Mouse (Mus musculus): ENCODE results near the gene Rtn1. TPM values are rescaled to one million over a fixed set of nuclear protein-coding genes. Genes with fewer than 3 reads are reported as not detected.
"Not testable (repeated sequence)": the region's sequence is repeated elsewhere in the genome, so short reads cannot be mapped to it uniquely, and the experiment has no call there.

The Rtn1 gene
- total and polyA plus RNA-seq, 2 experiments from 2014 or later = 6.5 to 11.7 TPM

DNA sequence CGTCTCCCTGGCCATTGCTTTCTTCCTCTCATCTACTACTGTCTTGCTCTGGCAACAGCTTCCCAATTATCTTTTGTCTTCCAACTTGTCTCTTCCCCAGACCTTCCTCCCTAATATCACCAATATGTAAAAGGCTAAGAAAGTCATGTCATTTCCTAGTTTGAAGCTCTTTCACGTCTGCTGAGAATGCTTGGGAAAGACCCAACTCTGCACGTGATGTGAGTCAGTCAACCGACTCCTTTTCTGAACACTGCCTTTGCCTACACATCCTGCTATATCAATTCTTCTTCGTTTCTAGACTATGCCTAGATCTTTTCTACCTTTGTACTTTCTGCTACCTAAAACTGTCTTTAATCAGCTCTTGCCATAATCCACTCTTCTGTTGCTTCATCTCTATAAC lies 112.3 kb downstream of the Rtn1 start:
- Histone ChIP-seq H3K4me1 (ENCODE audit: control insufficient read depth, insufficient read depth) (no peaks in the 10 kb centered on the region), H3K27me3 (ENCODE audit: control insufficient read depth, insufficient read depth, low read length) (no peaks in the 10 kb centered on the region), H3K9me3 (replicated peaks; ENCODE audit: control insufficient read depth, low read length) (0 out of 2 replicates have a peak, but pooled peaks cover 3% of the 10 kb centered on the region), H3K27ac (ENCODE audit: low read depth) (no peak overlapping the region), H3K36me3 (replicated peaks; ENCODE audit: control insufficient read depth, insufficient read depth, low read length) (no peaks in the 10 kb centered on the region), H3K9ac (replicated peaks; ENCODE audit: low read depth, low read length) (no peak overlapping the region), H3K4me3 (ENCODE audit: low read depth, low read length) (no peak overlapping the region), H3K4me2 (ENCODE audit: low read depth, low read length) (no peak overlapping the region)
- TF ChIP-seq CTCF (IDR thresholded peaks at IDR 0.05; ENCODE audit: low read depth) (no peak), EP300 (IDR thresholded peaks at IDR 0.05; ENCODE audit: low read depth) (no peak)
- no peak for DNase-seq (ENCODE audit: low spot score)
- WGBS = 76% methylated on average over 5 of the region's 5 CpGs
- no peak for ATAC-seq (ENCODE audit: insufficient read depth, low read depth)

DNA sequence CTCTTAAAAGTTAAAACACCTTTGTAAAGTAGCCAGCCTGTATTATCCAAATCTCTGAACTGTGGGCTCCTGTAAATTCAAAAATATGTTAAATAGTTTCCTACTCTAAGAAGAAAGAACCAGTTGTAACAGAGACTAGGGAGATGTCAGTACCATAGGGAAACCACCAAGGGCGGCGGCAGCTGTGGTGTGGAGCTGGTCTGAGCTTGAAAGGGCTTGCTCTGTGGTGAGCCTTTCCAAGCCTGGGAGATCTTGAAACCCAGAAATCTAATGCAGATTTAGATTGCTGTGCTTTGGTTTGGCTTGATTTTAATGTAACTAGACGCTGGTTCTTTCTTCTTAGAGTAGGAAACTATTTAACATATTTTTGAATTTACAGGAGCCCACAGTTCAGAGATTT lies 115.7 kb downstream of the Rtn1 start:
- H3K4me1 ChIP-seq (ENCODE audit: control insufficient read depth, insufficient read depth); H3K27ac ChIP-seq (ENCODE audit: low read depth); H3K4me3 ChIP-seq (ENCODE audit: low read depth, low read length); H3K9me3 ChIP-seq (replicated peaks; ENCODE audit: control insufficient read depth, low read length); H3K4me2 ChIP-seq (ENCODE audit: low read depth, low read length); H3K9ac ChIP-seq (replicated peaks; ENCODE audit: low read depth, low read length); DNase-seq (ENCODE audit: low spot score); H3K27me3 ChIP-seq (ENCODE audit: control insufficient read depth, insufficient read depth, low read length); H3K36me3 ChIP-seq (replicated peaks; ENCODE audit: control insufficient read depth, insufficient read depth, low read length); ATAC-seq (ENCODE audit: insufficient read depth, low read depth): not testable (repeated sequence)
- 85% methylated on average over 3 of the region's 3 CpGs for WGBS

DNA sequence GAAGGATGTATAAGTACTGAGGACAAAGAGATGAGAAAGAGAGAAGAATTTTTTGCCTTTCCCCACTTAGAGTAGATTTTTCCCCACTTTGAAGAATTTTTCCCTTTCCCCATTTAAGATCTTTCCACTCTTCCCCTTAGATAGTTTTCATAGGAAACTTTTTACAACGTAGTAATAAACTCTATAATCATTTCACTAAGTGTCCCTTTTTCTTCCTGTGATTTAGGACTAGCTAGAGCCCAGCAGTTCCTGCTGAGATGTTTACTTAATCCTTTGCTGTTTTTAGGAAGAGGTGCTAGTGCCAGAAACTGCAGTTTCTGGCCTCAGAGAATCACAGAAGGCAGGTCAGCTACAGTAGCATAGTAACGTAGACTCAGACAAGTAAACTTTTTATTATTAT lies 116.3 kb downstream of the Rtn1 start:
- no peaks in the 10 kb centered on the region for H3K27me3 ChIP-seq (ENCODE audit: control insufficient read depth, insufficient read depth, low read length)

DNA sequence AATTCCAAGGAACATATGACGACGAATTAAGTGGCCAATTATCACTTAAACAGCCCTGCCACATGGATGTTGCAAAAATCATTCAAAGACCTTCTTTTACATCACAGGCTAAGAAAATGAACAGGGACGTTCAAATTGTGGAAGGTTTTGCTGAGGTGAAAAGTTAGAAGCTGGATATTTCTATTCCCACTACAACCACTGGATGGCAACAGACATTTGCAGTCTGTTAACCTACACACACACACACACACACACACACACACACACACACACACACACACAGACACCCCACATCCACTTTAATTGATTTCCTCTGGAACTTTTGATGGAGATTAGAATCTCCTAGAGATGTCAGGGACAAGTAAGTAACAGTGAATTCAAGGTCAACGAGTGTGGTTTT lies 117.6 kb downstream of the Rtn1 start:
- Histone ChIP-seq H3K36me3 (replicated peaks; ENCODE audit: control insufficient read depth, insufficient read depth, low read length) (no peaks in the 10 kb centered on the region), H3K4me3 (ENCODE audit: low read depth, low read length) (no peak overlapping the region), H3K9ac (replicated peaks; ENCODE audit: low read depth, low read length) (no peak overlapping the region), H3K4me2 (ENCODE audit: low read depth, low read length) (no peak overlapping the region), H3K9me3 (replicated peaks; ENCODE audit: control insufficient read depth, low read length) (0 out of 2 replicates have a peak, but pooled peaks cover 3% of the 10 kb centered on the region), H3K27me3 (ENCODE audit: control insufficient read depth, insufficient read depth, low read length) (no peaks in the 10 kb centered on the region), H3K27ac (ENCODE audit: low read depth) (no peak overlapping the region), H3K4me1 (ENCODE audit: control insufficient read depth, insufficient read depth) (no peaks in the 10 kb centered on the region)
- ATAC-seq (ENCODE audit: insufficient read depth, low read depth) (no peak), DNase-seq (ENCODE audit: low spot score) (no peak)
- 84% methylated on average over 4 of the region's 4 CpGs for WGBS
- TF ChIP-seq CTCF (IDR thresholded peaks at IDR 0.05; ENCODE audit: low read depth) = no peak
- no peak for TF ChIP-seq EP300 (IDR thresholded peaks at IDR 0.05; ENCODE audit: low read depth)

More for the DNA sequence above, 116.3 kb downstream of the Rtn1 start:
- H3K9ac ChIP-seq (replicated peaks; ENCODE audit: low read depth, low read length) = no peak overlapping the region
- H3K27ac ChIP-seq (ENCODE audit: low read depth) = no peak overlapping the region
- 60% methylated on average over 2 of the region's 2 CpGs for WGBS
- ATAC-seq (ENCODE audit: insufficient read depth, low read depth) (no peak), DNase-seq (ENCODE audit: low spot score) (no peak)
- H3K36me3 ChIP-seq (replicated peaks; ENCODE audit: control insufficient read depth, insufficient read depth, low read length) = no peaks in the 10 kb centered on the region
- TF ChIP-seq CTCF (IDR thresholded peaks at IDR 0.05; ENCODE audit: low read depth) = no peak
- TF ChIP-seq EP300 (IDR thresholded peaks at IDR 0.05; ENCODE audit: low read depth) = no peak
- no peak overlapping the region for H3K4me3 ChIP-seq (ENCODE audit: low read depth, low read length)
- 0 out of 2 replicates have a peak, but pooled peaks cover 3% of the 10 kb centered on the region for H3K9me3 ChIP-seq (replicated peaks; ENCODE audit: control insufficient read depth, low read length)
- no peaks in the 10 kb centered on the region for H3K4me1 ChIP-seq (ENCODE audit: control insufficient read depth, insufficient read depth)
- no peak overlapping the region for H3K4me2 ChIP-seq (ENCODE audit: low read depth, low read length)

DNA sequence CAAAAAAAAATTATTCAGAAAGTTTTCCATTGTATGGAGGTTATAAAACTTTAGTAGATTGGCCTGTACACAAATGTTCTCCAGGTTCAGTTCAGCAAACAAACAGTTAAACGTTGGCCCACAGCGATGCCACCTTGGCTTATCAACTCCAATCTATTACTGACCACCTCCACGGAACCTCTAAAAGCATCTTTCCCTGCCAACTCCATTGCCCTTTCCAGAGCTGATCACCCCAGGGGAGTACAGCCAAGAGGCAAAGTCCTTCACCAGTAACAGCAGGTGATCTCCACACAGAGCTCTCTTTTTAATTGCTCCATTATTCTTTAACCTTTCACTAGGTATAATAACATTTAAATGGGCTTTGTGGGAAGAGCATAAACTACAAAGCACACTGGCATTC lies 120.6 kb downstream of the Rtn1 start:
- Histone ChIP-seq H3K4me3 (ENCODE audit: low read depth, low read length) (no peak overlapping the region), H3K4me2 (ENCODE audit: low read depth, low read length) (no peak overlapping the region), H3K27me3 (ENCODE audit: control insufficient read depth, insufficient read depth, low read length) (no peaks in the 10 kb centered on the region), H3K4me1 (ENCODE audit: control insufficient read depth, insufficient read depth) (no peaks in the 10 kb centered on the region), H3K9ac (replicated peaks; ENCODE audit: low read depth, low read length) (no peak overlapping the region), H3K27ac (ENCODE audit: low read depth) (no peak overlapping the region), H3K9me3 (replicated peaks; ENCODE audit: control insufficient read depth, low read length) (0 out of 2 replicates have a peak, but pooled peaks cover 3% of the 10 kb centered on the region), H3K36me3 (replicated peaks; ENCODE audit: control insufficient read depth, insufficient read depth, low read length) (no peaks in the 10 kb centered on the region)
- 67% methylated on average over 3 of the region's 3 CpGs for WGBS
- no peak for DNase-seq (ENCODE audit: low spot score)
- ATAC-seq (ENCODE audit: insufficient read depth, low read depth) = no peak
- TF ChIP-seq CTCF (IDR thresholded peaks at IDR 0.05; ENCODE audit: low read depth) (no peak), EP300 (IDR thresholded peaks at IDR 0.05; ENCODE audit: low read depth) (no peak)

DNA sequence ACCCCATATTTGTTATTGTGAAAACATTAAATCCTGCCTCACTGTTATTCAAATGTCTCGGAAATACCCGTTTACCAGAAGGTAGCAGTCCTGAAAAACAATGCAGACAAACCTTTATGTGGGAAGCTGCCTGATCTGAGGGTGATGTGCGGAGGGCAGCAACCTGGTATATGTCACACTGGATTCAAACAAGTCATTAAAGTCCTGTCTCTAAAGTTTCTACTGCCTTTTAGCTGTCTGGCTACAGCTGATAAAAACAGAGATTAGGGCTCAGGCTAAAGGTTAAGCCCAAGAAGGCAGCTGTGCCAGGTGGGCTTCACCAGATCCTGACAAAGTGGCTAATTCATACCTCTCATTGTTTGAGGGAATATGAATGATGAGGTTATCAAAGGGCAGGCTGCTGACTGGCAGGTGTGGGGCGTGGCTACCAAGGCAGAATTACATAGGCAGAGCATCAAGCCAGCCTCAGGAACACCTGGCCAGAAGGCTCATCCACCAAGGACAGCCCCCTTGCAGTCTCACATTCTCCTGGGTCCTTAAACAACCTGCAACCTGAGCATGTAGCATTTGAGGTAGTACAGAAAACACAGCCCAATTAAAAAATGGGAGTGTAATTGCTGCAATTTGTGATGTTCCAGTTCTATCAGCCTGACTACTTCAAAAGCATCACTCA lies 121.4 kb downstream of the Rtn1 start:
- TF ChIP-seq CTCF (IDR thresholded peaks at IDR 0.05; ENCODE audit: low read depth) (no peak), EP300 (IDR thresholded peaks at IDR 0.05; ENCODE audit: low read depth) (no peak)
- DNase-seq (ENCODE audit: low spot score) (no peak), ATAC-seq (ENCODE audit: insufficient read depth, low read depth) (no peak)
- H3K4me1 ChIP-seq (ENCODE audit: control insufficient read depth, insufficient read depth) = no peaks in the 10 kb centered on the region
- H3K4me3 ChIP-seq (ENCODE audit: low read depth, low read length) = no peak overlapping the region
- no peaks in the 10 kb centered on the region for H3K36me3 ChIP-seq (replicated peaks; ENCODE audit: control insufficient read depth, insufficient read depth, low read length)
- no peak overlapping the region for H3K27ac ChIP-seq (ENCODE audit: low read depth)
- H3K9me3 ChIP-seq (replicated peaks; ENCODE audit: control insufficient read depth, low read length) = no peaks in the 10 kb centered on the region
- no peak overlapping the region for H3K4me2 ChIP-seq (ENCODE audit: low read depth, low read length)
- no peak overlapping the region for H3K9ac ChIP-seq (replicated peaks; ENCODE audit: low read depth, low read length)
- WGBS = 69% methylated on average over 4 of the region's 4 CpGs
- H3K27me3 ChIP-seq (ENCODE audit: control insufficient read depth, insufficient read depth, low read length) = no peaks in the 10 kb centered on the region
